Mouse (Mus musculus): ENCODE data around the gene Mef2c.

- TF ChIP-seq POLR2A (IDR thresholded peaks at IDR 0.05; ENCODE audit: control insufficient read depth, low read depth, low read length) (no peak), CTCF (IDR thresholded peaks at IDR 0.05; ENCODE audit: control insufficient read depth, insufficient read depth, insufficient replicate concordance, low read depth, low read length) (no peak)
Observed at GRCm38 (mm10) chr13:83609517-83609878, 105.7 kb downstream of the Mef2c start.

Data from testis, adult 2 months (tissue).